Mouse (Mus musculus) lung, embryonic 16.5 days (tissue): Measurements from ENCODE around the gene Itgal. TPM values are rescaled to one million over a fixed set of nuclear protein-coding genes. Genes with fewer than 3 reads are reported as not detected.
A peak's percentile ranks its signal among the peaks of the same experiment; 100 is the strongest.

Experiments
- ATAC-seq: fragments of 200-750 bp; cut with Nextera tagmentation; 2 replicates; pipeline ENCODE4 v1.8.0; 2017; ENCODE audit warnings: low read depth, mild to moderate bottlenecking, moderate library complexity
- H3K27ac ChIP-seq: fragments of 300-500 bp; sonication (generic); 2 replicates; pipeline ENCODE4 v1.5.1; 2014; ENCODE audit warnings: mild to moderate bottlenecking, control low read depth, low read length
- H3K27me3 ChIP-seq: fragments of 300-500 bp; sonication (generic); 2 replicates; pipeline ENCODE4 v1.6.1; 2014; ENCODE audit warnings: low read depth, low read length, mixed read lengths; ENCODE audit not compliant: control insufficient read depth, insufficient read depth
- H3K36me3 ChIP-seq: fragments of 300-500 bp; sonication (generic); 2 replicates; pipeline ENCODE4 v1.6.1; 2014; ENCODE audit warnings: low read length; ENCODE audit not compliant: control insufficient read depth, insufficient read depth
- H3K4me1 ChIP-seq: fragments of 300-500 bp; sonication (generic); replicated peaks from 2 replicates; pipeline ENCODE4 v1.6.1; 2014; ENCODE audit warnings: low read length, mixed read lengths; ENCODE audit not compliant: control insufficient read depth, insufficient read depth
- H3K4me2 ChIP-seq: fragments of 300-500 bp; sonication (generic); 2 replicates; pipeline ENCODE4 v1.6.1; 2014; ENCODE audit warnings: low read depth, low read length, control low read depth
- H3K4me3 ChIP-seq: fragments of 300-500 bp; sonication (generic); 2 replicates; pipeline ENCODE4 v1.5.1; 2014; ENCODE audit warnings: mild to moderate bottlenecking, low read length, control low read depth
- H3K9ac ChIP-seq: fragments of 300-500 bp; sonication (generic); 2 replicates; pipeline ENCODE4 v1.6.1; 2014; ENCODE audit warnings: low read length, control low read depth
- H3K9me3 ChIP-seq: fragments of 300-500 bp; sonication (generic); 2 replicates; pipeline ENCODE4 v1.6.1; 2016; ENCODE audit warnings: low read length; ENCODE audit not compliant: control insufficient read depth
- WGBS: fragments of 180-500 bp; shearing (Covaris S2); extraction: QIAGEN DNeasy Blood & Tissue Kit; methylation state at CpG from one replicate; pipeline ENCODE4 v1.1.7; 2014; 5-methylcytosine and 5-hydroxymethylcytosine counted together
- polyA plus RNA-seq: library from polyadenylated mRNA; unstranded; fragments of >200 nt; fragmentation: Nextera tagmentation; extraction: Ambion mirVana; gene quantifications from 2 replicates; pipeline ENCODE4 v1.2.1, GENCODE M21; 2015

Itgal gene
- polyA plus RNA-seq, 1 experiment from 2014 or later = 2.1 TPM

- H3K27me3 ChIP-seq = no peaks in the 10 kb centered on the region
- no peak overlapping the region; the same call in 1 of the 2 replicates for H3K9ac ChIP-seq
- peaks cover 22% of the 10 kb centered on the region for H3K36me3 ChIP-seq
- ATAC-seq = no peak
- no peak overlapping the region for H3K27ac ChIP-seq
- H3K9me3 ChIP-seq = no peaks in the 10 kb centered on the region
- 90% methylated on average over 38 of the region's 38 CpGs for WGBS
- no peak overlapping the region for H3K4me2 ChIP-seq
- peaks cover 14% of the 10 kb centered on the region for H3K4me1 ChIP-seq
- H3K4me3 ChIP-seq = no peak overlapping the region
These were observed 47.4 kb downstream of the Itgal start for GRCm38 (mm10) chr7:127343351-127344019.

- WGBS = 90% methylated on average over 8 of the region's 8 CpGs
- H3K4me2 ChIP-seq = peak overlapping the region; percentile 89
- H3K27me3 ChIP-seq = no peaks in the 10 kb centered on the region
- no peak overlapping the region for H3K27ac ChIP-seq
- H3K9ac ChIP-seq = peak overlapping the region; percentile 91
- peaks cover 22% of the 10 kb centered on the region for H3K36me3 ChIP-seq
- H3K4me1 ChIP-seq = peaks cover 14% of the 10 kb centered on the region
- H3K4me3 ChIP-seq = peak overlapping the region; percentile 90
- H3K9me3 ChIP-seq = no peaks in the 10 kb centered on the region
- no peak for ATAC-seq
These were observed 48.3 kb downstream of the Itgal start for GRCm38 (mm10) chr7:127344371-127344770.

- Histone ChIP-seq H3K36me3 (peaks cover 22% of the 10 kb centered on the region), H3K27me3 (no peaks in the 10 kb centered on the region), H3K9ac (peak overlapping the region; percentile 91), H3K9me3 (no peaks in the 10 kb centered on the region), H3K4me2 (peak overlapping the region; percentile 89), H3K4me1 (peaks cover 14% of the 10 kb centered on the region), H3K4me3 (peak overlapping the region; percentile 90), H3K27ac (peak overlapping the region; percentile 97)
- WGBS = 1% methylated on average over 31 of the region's 42 CpGs
- peak; percentile 57 for ATAC-seq
These were observed 49.0 kb downstream of the Itgal start for GRCm38 (mm10) chr7:127345092-127345491.

- Histone ChIP-seq H3K36me3 (peaks cover 22% of the 10 kb centered on the region), H3K27me3 (no peaks in the 10 kb centered on the region), H3K9me3 (no peaks in the 10 kb centered on the region), H3K27ac (peak within 1 kb of the TSS; percentile 97), H3K4me2 (peak within 1 kb of the TSS; percentile 89), H3K9ac (peak within 1 kb of the TSS; percentile 91), H3K4me3 (peak within 1 kb of the TSS; percentile 90), H3K4me1 (peaks cover 14% of the 10 kb centered on the region)
- peak; percentile 94 for ATAC-seq
- WGBS = under 1% methylated on average over 65 of the region's 76 CpGs
These were observed 49.7 kb downstream of the Itgal start, which contains the start of gene Zfp768 for GRCm38 (mm10) chr7:127345512-127346325. Gene Zfp768 (minus strand): TSS chr7:127345589.

GRCm38 (mm10) chr7:127346676-127347075 lies 50.6 kb downstream of the Itgal start:
- H3K27me3 ChIP-seq = no peaks in the 10 kb centered on the region
- H3K27ac ChIP-seq = peak overlapping the region; percentile 97
- H3K9ac ChIP-seq = peak overlapping the region; percentile 20; the same call in 1 of the 2 replicates
- H3K4me1 ChIP-seq = peaks cover 14% of the 10 kb centered on the region
- ATAC-seq = no peak
- H3K4me3 ChIP-seq = peak overlapping the region; percentile 90
- peaks cover 16% of the 10 kb centered on the region for H3K36me3 ChIP-seq
- H3K4me2 ChIP-seq = peak overlapping the region; percentile 89
- 12% methylated on average over 8 of the region's 8 CpGs for WGBS
- H3K9me3 ChIP-seq = no peaks in the 10 kb centered on the region

- Histone ChIP-seq H3K36me3 (no peaks in the 10 kb centered on the region), H3K9me3 (peaks cover 4% of the 10 kb centered on the region), H3K4me1 (peaks cover 6% of the 10 kb centered on the region; the same call in 1 of the 2 replicates), H3K4me2 (no peak overlapping the region), H3K4me3 (no peak overlapping the region), H3K9ac (no peak overlapping the region), H3K27ac (no peak overlapping the region), H3K27me3 (no peaks in the 10 kb centered on the region; the same call in 1 of the 2 replicates)
- 72% methylated on average over 5 of the region's 5 CpGs for WGBS
- no peak for ATAC-seq
These were observed 55.4 kb downstream of the Itgal start for GRCm38 (mm10) chr7:127351230-127352004.

GRCm38 (mm10) chr7:127355796-127356195 lies 59.7 kb downstream of the Itgal start:
- no peak for ATAC-seq
- no peaks in the 10 kb centered on the region for H3K4me1 ChIP-seq
- WGBS = 48% methylated on average over 3 of the region's 3 CpGs
- no peak overlapping the region for H3K9ac ChIP-seq
- no peak overlapping the region for H3K4me3 ChIP-seq
- H3K9me3 ChIP-seq = peaks cover 4% of the 10 kb centered on the region
- H3K4me2 ChIP-seq = no peak overlapping the region
- H3K27ac ChIP-seq = no peak overlapping the region
- H3K36me3 ChIP-seq = no peaks in the 10 kb centered on the region
- H3K27me3 ChIP-seq = no peaks in the 10 kb centered on the region; the same call in 1 of the 2 replicates

GRCm38 (mm10) chr7:127357871-127358270 lies 61.8 kb downstream of the Itgal start:
- no peak for ATAC-seq
- Histone ChIP-seq H3K27me3 (no peaks in the 10 kb centered on the region; the same call in 1 of the 2 replicates), H3K4me1 (no peaks in the 10 kb centered on the region), H3K9me3 (peaks cover 4% of the 10 kb centered on the region), H3K27ac (no peak overlapping the region), H3K4me2 (no peak overlapping the region), H3K36me3 (no peaks in the 10 kb centered on the region), H3K4me3 (no peak overlapping the region), H3K9ac (no peak overlapping the region)
- WGBS = 61% methylated on average over 2 of the region's 2 CpGs
